Mouse (Mus musculus) bone marrow, adult 2 months (tissue): ENCODE data around the gene Fanca.

Experiments
- CTCF ChIP-seq: fragments of 200-500 bp; IDR thresholded peaks from 2 replicates; pipeline ENCODE4 v1.5.1; 2011; ENCODE audit warnings: low read length, control low read depth; ENCODE audit not compliant: control insufficient read depth, insufficient read depth
- POLR2A ChIP-seq: fragments of 200-500 bp; IDR thresholded peaks from 2 replicates; pipeline ENCODE4 v1.6.1; 2011; ENCODE audit warnings: low read depth, mild to moderate bottlenecking, control low read depth, low read length, borderline replicate concordance; ENCODE audit not compliant: control insufficient read depth

GRCm38 (mm10) chr8:123271901-123272300 lies 46.5 kb downstream of the Fanca start:
- no peak for TF ChIP-seq CTCF
- no peak for TF ChIP-seq POLR2A
